Mouse (Mus musculus) kidney, adult 9 months (tissue): ENCODE results near the gene Il18r1.

ENCODE experiments used
- DNase-seq: peaks from one replicate; pipeline ENCODE4 v3.0.0; 2022

The Il18r1 gene

GRCm38 (mm10) chr1:40465477-40466430, at the start of gene Il18r1:
TSS of gene Il18r1 (plus strand) at chr1:40465552.
- peak; percentile 21 for DNase-seq

- no peak for DNase-seq
Measured at GRCm38 (mm10) chr1:40417034-40417433, 48.3 kb upstream of the Il18r1 start.

DNA sequence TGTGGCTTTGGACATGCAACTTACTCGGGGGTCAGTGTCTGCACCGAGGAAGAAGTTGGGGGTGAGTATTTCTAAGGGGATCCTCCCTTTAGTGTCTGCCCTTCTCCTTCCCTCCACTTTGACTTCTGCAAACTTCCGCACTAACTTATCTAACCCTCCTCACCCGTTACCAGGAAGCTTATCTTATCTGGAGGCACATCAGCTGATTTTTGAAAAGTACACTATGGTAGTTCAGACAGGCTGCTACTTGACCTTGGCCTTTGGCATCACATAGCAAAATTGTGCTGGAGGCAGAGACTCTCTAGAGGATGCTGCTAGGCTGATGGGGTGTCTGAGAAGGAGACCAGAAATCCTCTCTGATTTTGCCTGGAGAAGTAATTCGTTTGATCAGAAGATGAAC, 46.8 kb upstream of the Il18r1 start:
- DNase-seq: peak; percentile 11

- no peak for DNase-seq
Measured at GRCm38 (mm10) chr1:40423892-40424291, 41.5 kb upstream of the Il18r1 start.

DNA sequence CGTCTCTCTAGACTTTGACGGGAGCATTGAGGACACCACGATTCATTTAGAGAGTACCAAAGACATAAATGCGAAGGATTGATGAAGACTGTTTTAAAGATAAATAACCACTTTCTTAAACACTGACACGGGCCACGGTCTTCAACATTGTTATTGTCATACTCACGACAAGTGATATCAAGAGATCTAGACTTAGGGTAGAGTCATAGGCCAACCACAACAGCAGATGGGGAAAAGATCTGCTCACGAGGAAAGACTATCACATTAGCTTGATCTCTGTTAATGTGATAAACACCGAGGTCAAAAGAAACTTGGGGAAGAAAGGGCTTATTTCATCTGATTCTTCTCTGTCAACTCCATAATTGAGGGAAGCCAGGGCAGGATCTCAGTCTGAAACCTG, 38.1 kb upstream of the Il18r1 start:
- no peak for DNase-seq

GRCm38 (mm10) chr1:40427901-40428300, 37.5 kb upstream of the Il18r1 start:
- DNase-seq: no peak

DNA sequence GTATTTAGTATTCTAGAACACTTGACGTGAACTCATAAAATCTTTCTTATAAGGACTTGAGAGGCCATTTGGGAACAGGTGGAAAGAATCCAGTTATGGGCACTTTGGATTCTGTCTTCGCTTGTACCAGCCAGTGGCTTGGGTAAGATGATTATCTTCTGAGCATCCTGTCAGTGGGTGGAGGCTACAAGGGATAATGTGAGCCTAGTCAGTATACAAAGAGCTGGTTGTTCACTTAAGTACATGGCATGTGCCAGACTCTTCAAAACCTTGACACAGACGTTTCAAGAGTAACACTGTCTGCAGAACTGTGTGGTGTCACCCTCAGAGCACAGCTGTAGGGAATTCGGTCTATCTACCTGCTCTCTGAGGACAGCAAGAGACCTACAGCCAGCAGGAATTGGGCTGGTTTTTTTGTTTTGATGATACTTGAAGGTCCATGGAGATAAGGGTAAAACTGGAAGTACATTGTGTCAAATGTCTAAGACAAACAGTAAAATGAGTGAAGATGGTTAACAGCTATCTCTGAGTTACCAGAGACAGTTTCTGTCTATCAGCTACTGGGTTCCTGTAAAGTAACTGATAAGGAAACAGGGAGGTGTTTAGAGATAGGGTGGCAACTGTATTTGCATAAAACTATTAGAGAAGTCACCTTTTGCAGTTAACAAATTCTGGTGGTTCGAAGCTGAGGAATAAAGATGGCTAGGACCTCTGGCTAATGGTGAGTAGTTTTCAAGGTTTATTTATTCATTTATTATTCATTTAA, 36.3 kb upstream of the Il18r1 start, which contains the start of gene Il1rl1:
Il1rl1 (plus strand) TSS at position 661 of the 766 bp plus-strand sequence.
- DNase-seq: no peak

DNA sequence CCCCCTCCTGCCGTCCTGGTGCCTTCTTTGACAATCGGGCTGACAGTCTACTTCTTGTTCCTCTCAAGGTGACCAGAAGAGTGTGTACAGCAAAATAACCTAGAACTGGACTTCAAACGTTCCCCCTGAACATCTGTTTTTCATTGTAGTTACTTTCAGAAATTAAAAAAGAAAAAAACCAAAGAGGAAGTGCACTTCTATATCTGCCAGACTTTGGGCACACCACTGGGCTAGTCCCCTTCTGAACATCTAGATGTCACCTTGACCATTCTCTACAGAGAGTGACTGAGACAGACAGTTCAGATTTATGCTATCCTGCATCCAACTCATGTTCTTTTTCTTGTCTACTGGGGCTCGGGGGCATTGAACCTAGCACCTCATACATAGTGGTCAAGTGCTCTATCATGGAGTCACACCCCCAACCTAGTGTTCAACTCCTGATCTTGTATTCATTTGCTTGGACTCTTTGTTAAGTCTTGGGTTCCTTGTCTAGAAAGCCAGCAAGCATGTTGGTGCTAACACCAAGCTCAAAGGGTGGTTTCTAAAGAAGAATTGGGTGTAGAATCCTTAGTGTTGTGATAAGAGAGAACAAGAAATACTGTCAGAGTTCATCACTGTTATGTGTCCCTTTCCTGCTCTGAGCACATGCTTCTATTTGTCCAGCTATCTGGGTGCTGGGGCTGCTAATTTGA, 35.1 kb upstream of the Il18r1 start:
- no peak for DNase-seq

DNA sequence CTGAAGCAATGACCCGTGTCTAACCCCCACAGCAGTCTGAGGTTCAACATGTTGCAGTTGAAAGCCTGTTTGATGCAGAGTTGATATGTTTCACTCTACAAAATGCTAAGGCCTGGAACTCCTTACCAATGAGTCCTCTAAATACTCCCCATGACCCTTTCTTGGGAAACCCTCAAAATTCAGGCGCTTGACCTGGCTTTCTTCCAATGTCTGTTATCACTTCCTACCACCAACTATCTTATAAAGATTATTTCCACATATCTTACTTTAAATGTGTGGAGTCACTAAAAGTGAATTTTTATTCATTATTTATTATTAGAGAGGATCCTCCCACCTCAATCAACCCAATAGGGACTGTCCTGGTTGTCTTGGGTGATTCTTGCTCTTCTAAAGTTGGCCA, 33.2 kb upstream of the Il18r1 start:
- DNase-seq: no peak

GRCm38 (mm10) chr1:40435936-40436335, 29.4 kb upstream of the Il18r1 start:
- DNase-seq: no peak

DNA sequence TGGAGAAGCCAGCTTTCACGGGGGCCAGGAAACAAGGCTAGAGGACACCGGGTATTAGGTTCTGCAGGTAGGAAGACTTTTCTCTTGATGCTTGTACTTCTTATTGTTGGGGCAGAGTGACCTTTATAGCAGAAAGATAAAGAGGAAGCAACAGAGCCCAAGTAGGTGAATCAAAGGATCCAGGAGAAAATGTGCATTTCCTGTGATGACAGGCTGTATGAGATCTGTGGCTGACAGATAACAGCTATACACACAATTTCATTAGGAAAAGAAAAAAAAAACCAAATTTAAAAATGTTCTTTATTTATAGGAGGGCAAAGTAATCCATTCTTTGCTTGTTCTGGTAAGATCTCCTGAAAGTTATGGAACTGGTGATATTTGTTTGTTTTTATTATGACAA, 28.0 kb upstream of the Il18r1 start:
- no peak for DNase-seq

GRCm38 (mm10) chr1:40439504-40439903, 25.8 kb upstream of the Il18r1 start:
- no peak for DNase-seq

DNA sequence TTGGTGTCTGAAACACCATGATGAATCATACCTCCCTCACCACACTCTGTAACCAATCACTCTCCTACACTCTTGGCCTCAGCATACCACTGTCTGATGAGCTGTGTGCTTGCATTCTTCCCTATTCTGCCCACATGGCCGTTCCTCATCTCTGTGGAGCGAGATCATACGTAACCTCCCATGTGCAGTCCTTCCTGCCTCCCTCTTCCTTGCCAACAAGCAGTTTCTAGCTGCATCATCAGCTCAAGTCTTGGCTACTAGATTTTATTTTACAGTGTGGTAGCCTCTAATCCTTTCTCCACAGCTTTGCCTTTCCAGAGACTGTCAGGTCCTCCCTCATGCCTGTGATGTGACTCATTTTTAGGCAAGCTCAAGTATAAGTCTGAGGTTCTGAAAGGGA, 20.6 kb upstream of the Il18r1 start:
- no peak for DNase-seq

DNA sequence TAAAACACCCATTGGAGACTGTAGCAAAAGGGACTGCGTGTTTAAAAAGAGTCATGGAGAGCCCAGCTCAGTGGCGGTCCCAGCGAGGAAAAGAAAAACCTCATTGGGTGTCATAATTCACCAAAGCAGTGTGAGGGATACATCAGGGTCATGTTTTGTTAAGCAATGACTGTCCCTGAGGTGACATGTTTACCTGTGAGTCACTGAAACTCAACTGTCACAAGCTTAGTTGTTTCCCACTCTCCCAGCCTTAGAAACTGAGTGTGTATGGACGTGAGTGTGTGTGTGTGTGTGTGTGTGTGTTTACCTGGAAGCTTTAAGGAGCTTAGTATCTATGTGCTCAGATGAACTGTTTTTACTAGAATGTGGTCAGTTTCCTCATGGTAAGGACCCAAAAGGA, 2.0 kb downstream of the Il18r1 start:
- DNase-seq: no peak

GRCm38 (mm10) chr1:40468805-40469204, 3.5 kb downstream of the Il18r1 start:
- no peak for DNase-seq

GRCm38 (mm10) chr1:40469900-40470299, 4.5 kb downstream of the Il18r1 start:
- no peak for DNase-seq

DNA sequence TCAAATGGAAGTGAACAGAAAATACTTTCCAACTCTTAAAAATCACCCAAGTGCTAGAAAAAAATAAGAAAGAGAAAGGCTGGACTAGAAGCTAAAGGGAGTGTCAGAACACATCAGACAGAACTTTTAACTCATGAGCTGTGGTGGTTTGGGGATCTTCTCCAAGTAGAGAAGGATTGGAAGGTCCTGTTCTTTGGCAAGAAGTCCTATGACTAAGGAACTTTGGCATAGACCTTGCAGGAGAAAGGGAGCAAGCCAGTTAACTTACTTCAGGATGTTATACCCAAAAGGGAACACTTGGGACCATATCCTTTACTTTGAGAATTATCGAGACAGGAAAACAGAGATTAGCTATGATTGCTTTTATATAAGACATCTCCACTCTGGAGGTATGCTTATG, 7.0 kb downstream of the Il18r1 start:
- DNase-seq: no peak

DNA sequence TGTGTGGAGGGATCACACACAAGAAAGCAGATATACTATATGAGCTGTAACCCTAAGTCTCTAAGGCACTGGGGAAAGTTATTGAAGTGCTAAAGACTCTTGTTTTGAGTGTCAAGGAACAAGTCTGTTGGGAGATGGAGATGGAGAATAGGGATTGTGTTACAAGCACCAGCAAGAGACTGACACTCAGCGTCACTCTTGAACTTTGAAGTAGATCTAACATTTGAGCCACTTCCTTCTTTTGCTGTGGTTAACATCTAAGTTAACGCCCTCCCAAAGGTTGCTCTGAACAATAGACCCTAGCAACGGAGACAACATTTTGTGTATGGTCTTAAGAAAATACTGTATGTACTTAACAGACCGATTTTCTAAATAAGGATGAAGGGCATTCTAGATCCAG, 8.3 kb downstream of the Il18r1 start:
- no peak for DNase-seq

DNA sequence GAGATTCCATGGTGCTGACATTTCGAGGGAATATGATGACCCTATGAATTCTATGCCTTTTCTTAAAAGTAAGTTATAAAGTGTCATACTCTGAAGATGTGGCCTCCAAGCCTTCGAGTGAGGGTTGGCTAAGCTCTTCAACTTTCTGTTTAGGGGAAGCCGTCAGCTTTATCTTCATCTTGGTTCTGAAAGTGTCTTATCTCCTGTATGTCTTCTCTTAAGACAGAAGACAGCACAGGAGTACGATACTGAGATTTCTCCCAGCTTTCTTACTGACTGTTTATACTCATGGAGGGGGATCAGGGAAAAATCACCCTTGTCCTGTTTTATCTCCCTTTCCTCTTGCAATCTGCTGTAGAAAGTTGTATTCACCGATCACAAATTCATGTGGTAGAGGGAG, 9.0 kb downstream of the Il18r1 start:
- DNase-seq: no peak

DNA sequence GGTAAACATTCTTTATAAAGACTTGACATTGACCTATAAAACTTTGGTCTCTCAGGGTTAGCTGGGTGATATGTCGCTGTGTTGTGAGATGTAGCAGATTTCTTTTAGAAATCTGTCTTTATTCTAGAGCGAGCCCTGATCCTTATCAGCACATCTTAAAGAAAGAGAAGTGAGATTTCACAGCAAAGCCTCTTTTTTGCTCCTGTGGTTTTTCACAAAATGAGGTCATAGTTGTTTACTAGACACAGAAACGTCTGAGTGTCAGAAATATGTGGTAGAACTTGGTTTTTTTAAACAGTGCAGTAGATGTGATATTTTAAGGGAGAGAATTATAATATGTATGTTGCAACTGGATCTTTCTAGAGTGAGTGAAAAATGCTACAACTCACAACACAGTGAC, 10.3 kb downstream of the Il18r1 start:
- peak; percentile 7 for DNase-seq

DNA sequence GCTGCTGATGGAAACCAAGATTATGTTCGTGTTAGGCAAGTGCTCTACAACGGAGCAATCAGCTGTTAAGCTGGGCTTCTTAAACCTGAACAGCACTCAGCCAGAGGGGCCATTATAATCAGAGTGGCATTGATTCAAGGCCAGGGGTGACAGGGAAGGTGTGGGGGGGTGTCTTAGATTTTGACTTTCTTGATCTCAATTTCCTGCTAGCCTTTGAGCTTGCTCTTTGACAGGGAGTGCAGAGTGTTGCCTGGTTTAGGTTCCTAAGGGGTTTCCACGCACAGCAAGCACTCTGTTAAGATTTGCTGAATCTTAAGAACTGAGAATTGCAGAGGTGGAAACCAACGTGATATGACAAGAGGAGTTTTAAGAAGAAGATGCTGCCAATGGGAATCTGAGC, 11.4 kb downstream of the Il18r1 start:
- DNase-seq: no peak

DNA sequence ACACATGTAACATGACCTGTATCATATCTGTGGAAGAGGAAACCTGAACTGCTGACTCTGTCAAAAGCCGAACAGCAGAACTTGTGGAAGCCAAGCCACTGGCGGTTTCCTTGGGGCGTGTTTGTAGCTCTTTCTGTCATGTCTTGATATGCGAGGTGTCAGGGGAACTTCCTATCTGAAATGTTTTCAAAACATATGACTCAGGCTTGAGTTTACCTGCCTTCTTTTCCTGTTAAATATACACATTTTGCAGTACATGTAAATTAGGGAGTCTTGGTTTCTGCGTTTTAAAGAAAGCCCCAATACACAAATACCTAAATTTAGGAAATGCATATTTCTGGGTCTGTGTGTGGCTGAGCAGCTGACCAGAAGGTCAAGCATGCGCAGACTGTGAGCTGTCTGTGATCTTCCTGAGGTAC, 14.2 kb downstream of the Il18r1 start:
- DNase-seq: peak; percentile 5

DNA sequence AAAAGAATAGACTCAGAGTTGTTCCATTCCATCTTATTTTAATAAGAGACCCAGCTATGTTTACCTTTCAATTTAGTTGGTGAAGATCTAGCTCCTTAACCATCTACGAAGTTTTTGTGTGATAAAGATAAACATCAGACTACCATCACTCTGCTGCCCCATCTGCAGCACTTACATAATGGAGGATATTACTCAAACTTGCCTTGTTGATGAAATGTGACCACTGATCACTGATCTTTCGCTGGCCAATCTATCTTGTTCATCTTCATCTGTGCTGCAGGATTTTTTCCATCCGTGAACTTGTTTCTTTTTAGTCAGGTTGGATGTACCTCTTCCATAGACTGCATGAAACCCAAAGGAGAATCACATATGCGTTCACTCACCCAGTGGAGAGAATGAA, 29.2 kb downstream of the Il18r1 start:
- DNase-seq: no peak
